Mouse (Mus musculus) midbrain, embryonic 12.5 days (tissue): ENCODE measurements around the gene Gfral. TPM values are rescaled to one million over a fixed set of nuclear protein-coding genes. Genes with fewer than 3 reads are reported as not detected.

Experiments
- polyA plus RNA-seq: library from polyadenylated mRNA; unstranded; fragments of >200 nt; fragmentation: Nextera tagmentation; extraction: Ambion mirVana; gene quantifications from 2 replicates; pipeline ENCODE4 v1.2.1, GENCODE M21; 2016

The Gfral gene
- polyA plus RNA-seq, 1 experiment from 2014 or later, result not detected

Other genes starting within 250 kb of the Gfral start
- gene Hmgcll1, start 198.8 kb downstream of the Gfral start, polyA plus RNA-seq, result 15.0 and 15.4 TPM in 2 replicates
- 1.7 and 2.1 TPM in 2 replicates for gene Hcrtr2, start 110.2 kb upstream of the Gfral start, polyA plus RNA-seq